Mouse (Mus musculus) liver, adult 2 months (tissue): ENCODE results near the gene Adamtsl3. TPM values are rescaled to one million over a fixed set of nuclear protein-coding genes. Genes with fewer than 3 reads are reported as not detected.

Experiments used
- DNase-seq: peaks from one replicate; pipeline ENCODE4 v3.0.0-alpha.2; 2011; ENCODE audit warnings: low read depth, low spot score; ENCODE audit errors: extremely low read depth
- H3K27ac ChIP-seq: fragments of 200-500 bp; replicated peaks from 2 replicates; pipeline ENCODE4 v1.5.1; 2012; ENCODE audit warnings: low read depth, mild to moderate bottlenecking, control low read depth, inconsistent platforms, low read length; ENCODE audit not compliant: insufficient read depth
- H3K27me3 ChIP-seq: fragments of 200-500 bp; 2 replicates; pipeline ENCODE4 v1.6.1; 2012; ENCODE audit warnings: mild to moderate bottlenecking, moderate library complexity, low read length, inconsistent platforms; ENCODE audit not compliant: control insufficient read depth, insufficient read depth
- H3K36me3 ChIP-seq: fragments of 200-500 bp; 2 replicates; pipeline ENCODE4 v1.6.1; 2012; ENCODE audit warnings: low read length, inconsistent platforms; ENCODE audit not compliant: control insufficient read depth, insufficient read depth
- H3K4me1 ChIP-seq: fragments of 200-500 bp; 2 replicates; pipeline ENCODE4 v1.6.1; 2011; ENCODE audit warnings: low read length; ENCODE audit not compliant: control insufficient read depth, insufficient read depth
- H3K4me3 ChIP-seq: fragments of 200-500 bp; 2 replicates; pipeline ENCODE4 v1.5.1; 2011; ENCODE audit warnings: low read depth, mild to moderate bottlenecking, control low read depth, low read length, moderate library complexity; ENCODE audit not compliant: insufficient read depth
- H3K79me2 ChIP-seq: fragments of 200-500 bp; 2 replicates; pipeline ENCODE4 v1.6.1; 2012; ENCODE audit warnings: inconsistent platforms, mild to moderate bottlenecking, low read length, moderate library complexity; ENCODE audit not compliant: control insufficient read depth, insufficient read depth
- H3K9ac ChIP-seq: fragments of 200-500 bp; 2 replicates; pipeline ENCODE4 v1.6.1; 2012; ENCODE audit warnings: low read depth, mild to moderate bottlenecking, control low read depth, inconsistent platforms, low read length
- CTCF ChIP-seq: fragments of 200-500 bp; IDR thresholded peaks from 2 replicates; pipeline ENCODE4 v1.5.1; 2011; ENCODE audit warnings: low read depth, low read length, control low read depth
- POLR2A ChIP-seq: fragments of 200-500 bp; IDR thresholded peaks from 2 replicates; pipeline ENCODE4 v1.6.1; 2011; ENCODE audit warnings: low read length, control low read depth; ENCODE audit not compliant: insufficient read depth; ENCODE audit errors: extremely low read depth
- WGBS: fragments of 180-500 bp; shearing (Covaris S2); methylation state at CpG from one replicate; pipeline ENCODE4 v1.1.7; 2018; 5-methylcytosine and 5-hydroxymethylcytosine counted together
- polyA plus RNA-seq: library from polyadenylated mRNA; depleted of rRNA; stranded (reverse); fragments of >200 nt; gene quantifications from 2 replicates; pipeline ENCODE4 v1.2.3, GENCODE M21; 2012
- total RNA-seq: library from RNA; depleted of rRNA; stranded (reverse); fragments of >200 nt; gene quantifications from 2 replicates; pipeline ENCODE4 v1.2.3, GENCODE M21; 2014

The Adamtsl3 gene
- total and polyA plus RNA-seq, 2 experiments, result 0.09 to 0.11 TPM

DNA sequence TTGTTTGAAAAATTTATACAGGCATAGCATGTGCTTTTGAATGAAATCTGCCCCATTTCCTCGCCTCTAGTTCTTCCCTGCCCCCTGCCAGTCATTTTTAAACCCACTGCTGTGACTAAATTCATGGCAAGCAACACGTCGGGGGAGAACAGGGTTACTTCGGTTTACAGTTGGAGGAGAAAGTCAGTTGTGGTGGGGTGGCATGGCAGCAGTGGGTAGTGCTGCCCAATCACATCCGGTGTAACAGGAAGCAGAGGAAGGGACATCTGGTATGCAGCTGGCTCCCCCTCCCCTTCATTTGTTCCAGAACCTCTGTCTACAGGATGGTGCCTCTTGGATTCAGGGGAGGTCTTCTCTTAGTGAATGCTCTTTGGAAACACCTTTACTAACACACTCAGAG, 25.6 kb downstream of the Adamtsl3 start:
- Histone ChIP-seq H3K27ac (no peak overlapping the region), H3K36me3 (no peaks in the 10 kb centered on the region), H3K4me1 (no peaks in the 10 kb centered on the region), H3K79me2 (no peaks in the 10 kb centered on the region), H3K9ac (no peak overlapping the region), H3K4me3 (no peak overlapping the region), H3K27me3 (no peaks in the 10 kb centered on the region)
- 69% methylated on average over 5 of the region's 5 CpGs for WGBS
- no peak for DNase-seq
- TF ChIP-seq CTCF (no peak), POLR2A (no peak)

DNA sequence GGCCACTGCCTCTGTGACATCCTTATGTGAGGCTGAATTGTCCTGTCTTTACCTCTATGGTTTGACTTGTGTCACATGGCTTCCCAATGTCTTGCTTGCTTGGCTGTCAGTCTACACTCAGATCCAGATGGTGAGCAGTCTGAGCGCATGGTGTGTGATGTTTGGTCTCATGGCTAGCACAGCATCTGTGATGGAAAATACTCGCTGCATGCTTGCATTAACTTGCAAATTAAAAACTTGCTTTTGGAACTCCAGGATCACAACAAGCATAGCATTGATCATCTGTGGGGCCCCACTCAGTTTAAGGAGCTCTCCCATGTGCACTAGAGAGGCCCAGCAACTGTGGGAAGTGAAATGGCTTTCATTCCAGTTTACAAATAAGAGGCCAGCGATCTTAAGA, 29.1 kb downstream of the Adamtsl3 start:
- TF ChIP-seq POLR2A (no peak), CTCF (no peak)
- H3K9ac ChIP-seq, result no peak overlapping the region
- H3K4me1 ChIP-seq, result no peaks in the 10 kb centered on the region
- no peak overlapping the region for H3K27ac ChIP-seq
- WGBS, result 85% methylated on average over 3 of the region's 3 CpGs
- DNase-seq, result no peak
- H3K79me2 ChIP-seq, result no peaks in the 10 kb centered on the region
- no peak overlapping the region for H3K4me3 ChIP-seq
- no peaks in the 10 kb centered on the region for H3K27me3 ChIP-seq
- H3K36me3 ChIP-seq, result no peaks in the 10 kb centered on the region

DNA sequence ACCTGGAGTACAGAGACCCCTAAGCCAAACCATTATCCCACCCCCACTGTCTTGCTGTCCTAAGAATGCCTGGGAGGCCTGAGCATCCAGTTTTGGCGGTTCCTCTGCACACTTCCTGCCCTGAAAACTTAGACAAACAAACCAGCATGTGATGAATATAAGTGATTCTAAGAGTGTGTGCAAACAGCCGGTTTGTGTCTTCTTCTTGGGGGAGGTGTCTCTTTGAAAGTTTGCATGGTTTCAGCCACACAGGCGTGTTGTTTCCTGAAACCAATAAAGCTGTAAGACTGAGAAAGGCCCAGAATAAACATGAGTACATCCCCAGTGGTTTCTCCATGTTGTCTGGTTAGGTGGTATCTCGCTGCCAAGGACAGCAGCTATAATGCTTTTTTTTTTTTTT, 30.6 kb downstream of the Adamtsl3 start:
- 66% methylated on average over 4 of the region's 4 CpGs for WGBS
- no peak overlapping the region for H3K27ac ChIP-seq
- H3K27me3 ChIP-seq, result no peaks in the 10 kb centered on the region
- no peak overlapping the region for H3K9ac ChIP-seq
- no peaks in the 10 kb centered on the region for H3K4me1 ChIP-seq
- no peaks in the 10 kb centered on the region for H3K36me3 ChIP-seq
- no peak overlapping the region for H3K4me3 ChIP-seq
- no peaks in the 10 kb centered on the region for H3K79me2 ChIP-seq
- TF ChIP-seq POLR2A, result no peak
- no peak for TF ChIP-seq CTCF
- DNase-seq, result no peak

DNA sequence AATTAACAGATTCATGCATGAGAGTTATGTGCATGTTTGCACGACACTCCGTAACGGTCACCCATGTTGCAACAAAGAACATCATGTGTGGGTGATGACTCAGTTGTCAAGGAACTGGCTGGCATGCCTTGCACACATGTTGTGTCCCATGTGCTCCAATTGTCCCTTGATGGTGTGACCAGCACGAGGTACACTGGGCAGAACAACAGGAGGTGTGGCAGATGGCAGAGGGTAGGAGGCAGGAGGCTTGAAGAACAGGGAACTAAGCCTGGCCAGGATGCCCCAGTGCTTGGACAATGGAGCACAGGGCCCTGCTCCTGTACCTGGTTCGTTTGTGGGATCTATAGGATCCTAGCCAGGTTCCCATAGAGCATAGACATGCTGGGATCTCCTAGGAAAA, 31.0 kb downstream of the Adamtsl3 start:
- no peak for DNase-seq
- H3K9ac ChIP-seq, result no peak overlapping the region
- no peaks in the 10 kb centered on the region for H3K27me3 ChIP-seq
- no peaks in the 10 kb centered on the region for H3K4me1 ChIP-seq
- WGBS, result 75% methylated on average over 5 of the region's 5 CpGs
- H3K27ac ChIP-seq, result no peak overlapping the region
- H3K36me3 ChIP-seq, result no peaks in the 10 kb centered on the region
- no peak overlapping the region for H3K4me3 ChIP-seq
- H3K79me2 ChIP-seq, result no peaks in the 10 kb centered on the region
- TF ChIP-seq CTCF, result no peak
- no peak for TF ChIP-seq POLR2A

DNA sequence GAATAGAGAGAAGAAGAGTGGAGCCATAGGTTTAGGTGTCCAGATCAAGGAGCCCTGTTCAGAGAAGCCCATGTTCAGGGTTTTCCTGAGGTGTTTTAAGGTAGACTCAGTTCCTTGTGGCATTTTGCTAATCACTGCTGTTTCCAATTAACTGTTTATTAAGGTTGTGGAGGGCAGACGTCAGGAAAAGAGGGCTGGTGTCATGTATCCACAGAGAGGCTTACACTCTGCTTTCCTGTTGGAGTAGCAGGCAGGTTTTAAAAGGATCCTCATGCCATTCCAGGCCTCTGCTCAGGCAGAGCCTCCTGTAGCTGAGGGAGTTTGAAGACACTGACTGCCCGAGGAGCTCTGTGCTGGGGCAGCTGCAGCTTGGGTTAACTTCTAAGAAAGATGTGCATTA, 32.6 kb downstream of the Adamtsl3 start:
- no peak overlapping the region for H3K27ac ChIP-seq
- TF ChIP-seq CTCF (no peak), POLR2A (no peak)
- H3K36me3 ChIP-seq, result no peaks in the 10 kb centered on the region
- H3K4me1 ChIP-seq, result no peaks in the 10 kb centered on the region; the same call in 1 of the 2 replicates
- no peak overlapping the region for H3K4me3 ChIP-seq
- 52% methylated on average over 2 of the region's 2 CpGs for WGBS
- H3K79me2 ChIP-seq, result no peaks in the 10 kb centered on the region
- DNase-seq, result no peak
- no peak overlapping the region for H3K9ac ChIP-seq
- H3K27me3 ChIP-seq, result no peaks in the 10 kb centered on the region

DNA sequence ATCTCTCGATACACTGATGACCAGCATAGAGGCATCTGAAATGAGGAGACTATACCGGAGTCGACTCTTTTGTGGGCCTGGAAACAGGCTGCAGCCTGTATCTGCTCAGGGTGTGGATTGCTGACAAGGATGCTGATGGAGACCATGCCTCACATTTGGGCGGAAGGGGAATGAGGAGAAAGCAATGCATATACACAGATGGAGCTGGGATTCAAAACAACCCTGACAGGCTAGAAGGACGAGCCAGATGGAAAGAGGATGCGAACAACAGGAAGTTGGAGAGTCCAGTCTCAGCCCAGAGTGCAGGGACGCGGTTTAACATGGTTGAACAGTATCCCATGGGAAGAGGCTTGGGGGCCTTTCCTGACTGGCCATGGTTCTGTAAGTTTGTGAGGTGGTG, 34.6 kb downstream of the Adamtsl3 start:
- Histone ChIP-seq H3K4me1 (no peaks in the 10 kb centered on the region; the same call in 1 of the 2 replicates), H3K27ac (no peak overlapping the region), H3K9ac (no peak overlapping the region), H3K36me3 (no peaks in the 10 kb centered on the region), H3K79me2 (no peaks in the 10 kb centered on the region), H3K27me3 (no peaks in the 10 kb centered on the region), H3K4me3 (no peak overlapping the region)
- TF ChIP-seq POLR2A, result no peak
- TF ChIP-seq CTCF, result no peak
- DNase-seq, result no peak
- WGBS, result 85% methylated on average over 8 of the region's 8 CpGs
